Mouse (Mus musculus): Measurements from ENCODE around the gene Lzts3.

DNA sequence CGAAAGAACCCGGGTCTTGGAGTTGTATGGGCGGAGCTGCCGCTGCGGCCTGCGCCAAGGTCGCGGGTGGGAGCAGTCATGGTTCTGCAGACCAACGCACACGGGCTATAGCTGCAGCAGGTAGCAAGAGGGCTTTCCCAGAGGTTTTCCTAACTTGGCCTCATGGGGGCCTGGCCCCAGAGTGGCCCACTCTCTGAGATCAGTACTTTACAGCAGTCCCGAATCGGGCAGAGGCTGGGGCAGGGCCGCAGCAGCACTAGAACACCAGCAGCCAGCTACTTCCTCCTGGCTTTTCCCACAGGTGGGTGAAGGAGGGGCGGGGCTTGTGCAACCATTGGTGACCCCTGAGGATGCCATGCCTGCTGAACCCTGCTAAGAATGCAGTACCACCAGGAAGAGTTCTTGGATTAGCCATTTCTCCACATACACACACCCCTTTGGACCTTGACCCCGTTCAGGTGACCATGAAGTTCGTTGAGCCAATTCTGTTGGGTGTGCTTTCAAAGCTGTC, 4.4 kb downstream of the Lzts3 start:
- TF ChIP-seq POLR2A (IDR thresholded peaks at IDR 0.05; ENCODE audit: extremely low read depth, insufficient read depth, low read length): no peak
- TF ChIP-seq CTCF (IDR thresholded peaks at IDR 0.05; ENCODE audit: low read depth, low read length): no peak

All from liver, adult 2 months (tissue).